Comparison of ENCODE assay signal across 9 mouse cellular contexts in genomic region chr7:80078792-80079301, GRCm38 (mm10). TPM values are rescaled to one million over a fixed set of nuclear protein-coding genes. Genes with fewer than 3 reads are reported as not detected.
DNase-seq lines count a peak whose midpoint lies in the region; ATAC-seq and TF ChIP-seq lines count a peak whose summit lies in the region.
"Had no signal": no experiment of that assay in that cellular context is flagged by ENCODE, and none has a peak within 500 bp of the region (broad histone marks: within the 10 kb centered on the region; RNA-seq: fewer than 3 reads in every experiment).

No protein-coding gene starts in this region.

- ATAC-seq in embryonic facial prominence, embryonic 15.5 days (ENCODE audit: insufficient number of reproducible peaks, low FRiP score, low TSS enrichment, low read depth) = peak; percentile 6; the same call in 1 of the 2 replicates
- peak; percentile 59 for ATAC-seq in heart, embryonic 14.5 days (ENCODE audit: insufficient number of reproducible peaks, insufficient read depth, low FRiP score, low read depth)
- peak; percentile 84 for ATAC-seq in kidney, postnatal 0 days (replicated peaks; ENCODE audit: low FRiP score, low read depth)
- ATAC-seq in liver, embryonic 14.5 days (ENCODE audit: insufficient read depth) = peak; percentile 32; the same call in 1 of the 2 replicates
- ATAC-seq in monocyte, adult 5-6 weeks (replicated peaks; ENCODE audit: insufficient number of reproducible peaks, low FRiP score, low TSS enrichment, poor library complexity, severe bottlenecking) = peak; percentile 76
- ATAC-seq in stomach, embryonic 15.5 days (ENCODE audit: insufficient read depth, low FRiP score, low read depth) = peak; percentile 29; the same call in 1 of the 2 replicates

- H3K36me3 ChIP-seq in embryonic facial prominence, embryonic 15.5 days = peaks cover 23% of the 10 kb centered on the region
- peaks cover 28% of the 10 kb centered on the region for H3K36me3 ChIP-seq in heart, embryonic 14.5 days (ENCODE audit: control insufficient read depth, insufficient read depth, low read length)
- peaks cover 28% of the 10 kb centered on the region for H3K36me3 ChIP-seq in kidney, postnatal 0 days (ENCODE audit: insufficient read depth, low read length)
- H3K36me3 ChIP-seq in liver, embryonic 14.5 days (replicated peaks; ENCODE audit: control insufficient read depth, insufficient read depth, low read depth) = no peaks in the 10 kb centered on the region
- peaks cover 7% of the 10 kb centered on the region; the same call in 1 of the 2 replicates for H3K36me3 ChIP-seq in stomach, embryonic 15.5 days

- H3K9me3 ChIP-seq in embryonic facial prominence, embryonic 15.5 days (replicated peaks) = no peaks in the 10 kb centered on the region
- H3K9me3 ChIP-seq in heart, embryonic 14.5 days (ENCODE audit: control insufficient read depth, low read length) = no peaks in the 10 kb centered on the region
- H3K9me3 ChIP-seq in kidney, postnatal 0 days (replicated peaks; ENCODE audit: low read length) = no peaks in the 10 kb centered on the region
- H3K9me3 ChIP-seq in liver, embryonic 14.5 days (ENCODE audit: control insufficient read depth, low read length) = no peaks in the 10 kb centered on the region
- H3K9me3 ChIP-seq in stomach, embryonic 15.5 days = no peaks in the 10 kb centered on the region

- no peak overlapping the region for H3K4me2 ChIP-seq in embryonic facial prominence, embryonic 15.5 days (replicated peaks)
- peak overlapping the region; percentile 34 for H3K4me2 ChIP-seq in heart, embryonic 14.5 days (ENCODE audit: low read length)
- 0 out of 2 replicates have a peak overlapping the region, but pooled peaks have one; percentile 18 for H3K4me2 ChIP-seq in kidney, postnatal 0 days (ENCODE audit: low read length)
- H3K4me2 ChIP-seq in liver, embryonic 14.5 days (ENCODE audit: low read depth) = peak overlapping the region; percentile 18
- H3K4me2 ChIP-seq in stomach, embryonic 15.5 days = peak overlapping the region; percentile 17; the same call in 1 of the 2 replicates

- WGBS in embryonic facial prominence, embryonic 15.5 days = 24% methylated on average over 14 of the region's 14 CpGs
- WGBS in heart, embryonic 14.5 days = 1% methylated on average over 14 of the region's 14 CpGs
- WGBS in kidney, postnatal 0 days = 7% methylated on average over 14 of the region's 14 CpGs
- 10% methylated on average over 14 of the region's 14 CpGs for WGBS in liver, embryonic 14.5 days (ENCODE audit: insufficient replicate concordance)
- WGBS in stomach, embryonic 15.5 days = 18% methylated on average over 14 of the region's 14 CpGs

- peaks cover 53% of the 10 kb centered on the region for H3K4me1 ChIP-seq in embryonic facial prominence, embryonic 15.5 days
- peaks cover 46 to 55% of the 10 kb centered on the region in 2 experiments for H3K4me1 ChIP-seq in heart, embryonic 14.5 days (ENCODE audit: control insufficient read depth in 2 of 2, insufficient read depth in 2 of 2, low read length in 2 of 2)
- peaks cover 32% of the 10 kb centered on the region for H3K4me1 ChIP-seq in kidney, postnatal 0 days (replicated peaks; ENCODE audit: insufficient read depth, low read length)
- H3K4me1 ChIP-seq in liver, embryonic 14.5 days (replicated peaks; ENCODE audit: control insufficient read depth in 2 of 2, insufficient read depth in 2 of 2, low read length in 1 of 2) = peaks cover 15 to 39% of the 10 kb centered on the region in 2 experiments
- H3K4me1 ChIP-seq in stomach, embryonic 15.5 days = peaks cover 44% of the 10 kb centered on the region

- H3K27ac ChIP-seq in embryonic facial prominence, embryonic 15.5 days (replicated peaks) = peak overlapping the region; percentile 65
- peak overlapping the region; percentile 63 to 79 for H3K27ac ChIP-seq in heart, embryonic 14.5 days (replicated peaks in 1 of 2; ENCODE audit: control insufficient read depth in 1 of 2, insufficient read depth in 1 of 2, low read depth in 2 of 2, low read length in 2 of 2)
- H3K27ac ChIP-seq in kidney, postnatal 0 days = peak overlapping the region; percentile 92
- H3K27ac ChIP-seq in liver, embryonic 14.5 days = no peak overlapping the region
- peak overlapping the region; percentile 78 for H3K27ac ChIP-seq in stomach, embryonic 15.5 days

- TF ChIP-seq CTCF in kidney, postnatal 0 days (IDR thresholded peaks at IDR 0.05; ENCODE audit: low read depth) = 0 out of 2 replicates have a peak, but pooled peaks have one; percentile 17
- peak; percentile 16; the same call in 1 of the 2 replicates for TF ChIP-seq CTCF in liver, embryonic 14.5 days (IDR thresholded peaks at IDR 0.05; ENCODE audit: low read depth)

- H3K9ac ChIP-seq in embryonic facial prominence, embryonic 15.5 days = peak overlapping the region; percentile 4; the same call in 1 of the 2 replicates
- H3K9ac ChIP-seq in heart, embryonic 14.5 days (ENCODE audit: low read length) = peak overlapping the region; percentile 2
- peak overlapping the region; percentile 32; the same call in 1 of the 2 replicates for H3K9ac ChIP-seq in kidney, postnatal 0 days (ENCODE audit: low read depth, low read length)
- no peak overlapping the region for H3K9ac ChIP-seq in liver, embryonic 14.5 days (replicated peaks)
- H3K9ac ChIP-seq in stomach, embryonic 15.5 days = no peak overlapping the region

- no peak overlapping the region for H3K4me3 ChIP-seq in embryonic facial prominence, embryonic 15.5 days (replicated peaks)
- H3K4me3 ChIP-seq in heart, embryonic 14.5 days (ENCODE audit: control insufficient read depth in 1 of 2, insufficient read depth in 1 of 2, low read depth in 1 of 2, low read length in 2 of 2) = 0 out of 4 replicates have a peak overlapping the region, but pooled peaks of 1 of the 2 experiments have one; percentile 1
- no peak overlapping the region for H3K4me3 ChIP-seq in kidney, postnatal 0 days (replicated peaks; ENCODE audit: low read depth, low read length)
- H3K4me3 ChIP-seq in liver, embryonic 14.5 days (ENCODE audit: insufficient read depth in 1 of 2, low read depth in 2 of 2, low read length in 2 of 2) = no peak overlapping the region
- H3K4me3 ChIP-seq in stomach, embryonic 15.5 days (replicated peaks) = no peak overlapping the region

- no peak for TF ChIP-seq EP300 in liver, embryonic 14.5 days (IDR thresholded peaks at IDR 0.05; ENCODE audit: low read depth)

- DNase-seq in urinary bladder, postnatal 14 days (ENCODE audit: low spot score) = peak; percentile 71
- DNase-seq in urinary bladder, adult 2 months (ENCODE audit: low spot score) = no peak
- peak; percentile 95 for DNase-seq in kidney, postnatal 0 days (ENCODE audit: low spot score)
- peak in 1 of 3 experiments; percentile 22 for DNase-seq in liver, embryonic 14.5 days (ENCODE audit: low read depth in 3 of 3, low spot score in 3 of 3)

- H3K27me3 ChIP-seq in embryonic facial prominence, embryonic 15.5 days = no peaks in the 10 kb centered on the region
- H3K27me3 ChIP-seq in heart, embryonic 14.5 days (ENCODE audit: control insufficient read depth, insufficient read depth, low read length) = no peaks in the 10 kb centered on the region
- no peaks in the 10 kb centered on the region for H3K27me3 ChIP-seq in kidney, postnatal 0 days (ENCODE audit: insufficient read depth, low read length)
- H3K27me3 ChIP-seq in liver, embryonic 14.5 days (ENCODE audit: control insufficient read depth, insufficient read depth, low read length) = no peaks in the 10 kb centered on the region
- H3K27me3 ChIP-seq in stomach, embryonic 15.5 days (replicated peaks) = no peaks in the 10 kb centered on the region
- H3K27me3 ChIP-seq: CH12.LX had no signal

RNA-seq across cellular contexts. Expression of gene Idh2, which starts 36.3 kb away (rescaled TPM):
- 86.8 and 101 TPM in 2 replicates for polyA plus RNA-seq in urinary bladder, adult 2 months (2012; rRNA removed)
- 546 and 574 TPM in 2 replicates for polyA plus RNA-seq in embryonic facial prominence, embryonic 15.5 days (2015; fragmentation: Nextera tagmentation; extraction: Ambion mirVana)
- polyA plus RNA-seq in heart, embryonic 14.5 days (2014; fragmentation: Nextera tagmentation; extraction: Ambion mirVana) = 2,473 and 2,606 TPM in 2 replicates
- polyA plus RNA-seq in kidney, postnatal 0 days (2015; fragmentation: Nextera tagmentation; extraction: Ambion mirVana) = 630 and 689 TPM in 2 replicates
- 83.7 and 88.2 TPM in 2 replicates for polyA plus RNA-seq in liver, embryonic 14.5 days (2012; rRNA removed)
- 128 and 132 TPM in 2 replicates for polyA plus RNA-seq in liver, embryonic 14.5 days (2014; fragmentation: Nextera tagmentation; extraction: Ambion mirVana)
- total RNA-seq in monocyte, adult 5-6 weeks (2017) = 23.3 to 27.2 TPM (median 24.2 TPM) in 3 replicates
- polyA plus RNA-seq in stomach, embryonic 15.5 days (2015; fragmentation: Nextera tagmentation; extraction: Ambion mirVana) = 595 and 631 TPM in 2 replicates

RNA-seq across cellular contexts. Expression of gene Zfp710, which starts 54.2 kb away (rescaled TPM):
- 15.6 and 18.8 TPM in 2 replicates for polyA plus RNA-seq in urinary bladder, adult 2 months (2012; rRNA removed)
- 22.0 and 22.9 TPM in 2 replicates for polyA plus RNA-seq in embryonic facial prominence, embryonic 15.5 days (2015; fragmentation: Nextera tagmentation; extraction: Ambion mirVana)
- 11.5 and 12.2 TPM in 2 replicates for polyA plus RNA-seq in heart, embryonic 14.5 days (2014; fragmentation: Nextera tagmentation; extraction: Ambion mirVana)
- 14.8 and 15.3 TPM in 2 replicates for polyA plus RNA-seq in kidney, postnatal 0 days (2015; fragmentation: Nextera tagmentation; extraction: Ambion mirVana)
- 5.9 and 6.5 TPM in 2 replicates for polyA plus RNA-seq in liver, embryonic 14.5 days (2012; rRNA removed)
- 3.7 and 4.0 TPM in 2 replicates for polyA plus RNA-seq in liver, embryonic 14.5 days (2014; fragmentation: Nextera tagmentation; extraction: Ambion mirVana)
- total RNA-seq in monocyte, adult 5-6 weeks (2017) = 55.9 to 77.3 TPM (median 60.7 TPM) in 3 replicates
- polyA plus RNA-seq in stomach, embryonic 15.5 days (2015; fragmentation: Nextera tagmentation; extraction: Ambion mirVana) = 14.9 and 15.8 TPM in 2 replicates

Comparison
In these comparisons a context has a peak if more than half of its experiments do, and no peak if none do; other contexts are left out.
1. ATAC-seq: peak in every context shown above with its lines; median percentile 84 in kidney, postnatal 0 days; 76 in monocyte, adult 5-6 weeks; 59 in heart, embryonic 14.5 days; 32 in liver, embryonic 14.5 days; 29 in stomach, embryonic 15.5 days; 6 in embryonic facial prominence, embryonic 15.5 days.
2. H3K9ac ChIP-seq: peak in embryonic facial prominence, embryonic 15.5 days (single experiment), heart, embryonic 14.5 days (single experiment) and kidney, postnatal 0 days (single experiment); none in liver, embryonic 14.5 days (single experiment) and stomach, embryonic 15.5 days (single experiment).